Mouse (Mus musculus) heart, postnatal 0 days (tissue): ENCODE measurements at regions not wholly inside any gene's neighbourhood (a gene's known extent, or its start where the extent isn't known, plus 50 kb on each side); places are given as distances from the start of the nearest gene placed in this dataset.

Experiments used
- CTCF ChIP-seq: IDR thresholded peaks from 2 replicates; pipeline ENCODE4 v1.5.1; 2016; ENCODE audit warnings: antibody characterized with exemption, control low read depth, low read depth
- EP300 ChIP-seq: IDR thresholded peaks from 2 replicates; pipeline ENCODE4 v1.6.1; 2016; ENCODE audit warnings: antibody characterized with exemption, low read depth

DNA sequence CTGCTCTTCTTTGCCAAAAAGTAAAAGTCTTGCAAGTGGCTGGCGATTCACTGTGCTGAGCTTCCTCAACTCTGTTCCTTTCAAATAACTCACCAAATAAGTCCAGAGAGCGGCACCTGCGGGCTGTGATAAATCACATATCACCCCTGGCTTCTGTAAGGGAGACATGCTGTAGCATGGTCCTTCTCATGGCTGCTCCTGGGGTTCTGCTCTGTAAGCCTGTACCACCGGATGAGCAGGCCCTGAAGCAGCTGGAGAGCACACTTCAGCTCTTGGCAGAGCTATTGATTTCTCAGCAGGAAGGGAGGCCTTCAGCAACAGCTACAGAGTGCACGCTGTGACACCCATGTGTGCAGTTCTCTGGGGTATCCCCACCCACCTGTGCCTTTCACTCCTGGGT is 101.5 kb upstream of the Ufm1 start:
- no peak for TF ChIP-seq CTCF
- no peak for TF ChIP-seq EP300
